Mouse (Mus musculus): ENCODE measurements around the gene Gm12169. TPM values are rescaled to one million over a fixed set of nuclear protein-coding genes. Genes with fewer than 3 reads are reported as not detected.
"Not testable (repeated sequence)": the region's sequence is repeated elsewhere in the genome, so short reads cannot be mapped to it uniquely, and the experiment has no call there.

Gene Gm12169
- not detected in 2 replicates for polyA plus RNA-seq (2015; fragmentation: Nextera tagmentation; extraction: Ambion mirVana)

DNA sequence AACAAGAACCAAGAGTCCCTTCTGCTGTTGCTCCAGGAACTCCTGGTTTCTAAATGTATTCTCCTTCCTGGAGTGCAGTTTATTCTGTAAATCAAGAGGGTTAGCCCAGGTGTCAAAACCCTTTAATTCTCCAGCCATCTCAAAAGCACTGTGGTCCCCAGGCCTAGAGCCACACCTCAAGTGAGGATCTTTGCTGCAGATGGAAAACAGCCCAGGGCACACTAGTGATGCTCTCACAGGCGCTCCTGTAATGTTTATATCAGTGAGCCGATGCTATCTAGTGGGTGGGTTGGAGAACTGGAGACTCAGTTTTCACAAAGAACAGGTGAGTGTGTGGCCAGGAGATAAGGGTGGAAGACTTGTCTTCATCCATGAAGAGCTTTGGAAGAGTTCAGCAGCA is at the start of gene Gm12169:
Gene Gm12169 (plus strand): TSS at position 301 of the 400 bp plus-strand sequence.
- no peaks in the 10 kb centered on the region for H3K27me3 ChIP-seq (ENCODE audit: control insufficient read depth, insufficient read depth, low read depth, low read length)
- H3K9me3 ChIP-seq (replicated peaks; ENCODE audit: control insufficient read depth, low read length, poor library complexity, severe bottlenecking), result no peaks in the 10 kb centered on the region
- no peak within 1 kb of the TSS for H3K4me2 ChIP-seq (ENCODE audit: low read length)
- 97% methylated on average over 2 of the region's 2 CpGs for WGBS
- no peaks in the 10 kb centered on the region for H3K36me3 ChIP-seq (ENCODE audit: control insufficient read depth, insufficient read depth, low read length)
- H3K9ac ChIP-seq (ENCODE audit: low read depth, low read length), result no peak within 1 kb of the TSS
- H3K27ac ChIP-seq (ENCODE audit: low read length), result no peak within 1 kb of the TSS
- H3K4me3 ChIP-seq (ENCODE audit: low read depth, low read length), result no peak within 1 kb of the TSS
- H3K4me1 ChIP-seq (ENCODE audit: control insufficient read depth, insufficient read depth, low read length), result no peaks in the 10 kb centered on the region
- no peak for ATAC-seq

DNA sequence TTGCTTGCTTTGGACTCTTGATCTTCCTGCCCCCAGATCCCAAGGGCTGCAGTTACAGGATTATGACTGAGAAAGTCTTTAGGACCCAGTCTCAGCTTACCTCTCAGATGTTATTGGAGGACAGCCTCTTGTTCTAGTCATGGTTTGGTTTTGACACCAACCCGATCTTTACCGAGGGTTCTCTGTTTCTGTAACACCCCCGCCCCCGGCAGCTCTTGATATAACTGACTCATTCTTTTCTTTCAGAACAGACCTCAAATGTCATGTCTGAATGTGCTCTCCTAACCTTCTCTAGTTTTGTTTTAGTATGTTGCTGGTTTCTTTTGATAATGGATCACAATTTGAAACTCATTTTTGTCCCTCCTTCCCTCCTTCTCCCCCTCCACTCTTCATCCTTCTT is 49.8 kb upstream of the Gm12169 start:
- ATAC-seq, result no peak
- Histone ChIP-seq H3K27ac (ENCODE audit: low read length) (no peak overlapping the region), H3K27me3 (ENCODE audit: control insufficient read depth, insufficient read depth, low read depth, low read length) (no peaks in the 10 kb centered on the region), H3K36me3 (ENCODE audit: control insufficient read depth, insufficient read depth, low read length) (no peaks in the 10 kb centered on the region), H3K4me1 (ENCODE audit: control insufficient read depth, insufficient read depth, low read length) (no peaks in the 10 kb centered on the region), H3K4me2 (ENCODE audit: low read length) (no peak overlapping the region), H3K4me3 (ENCODE audit: low read depth, low read length) (no peak overlapping the region), H3K9ac (ENCODE audit: low read depth, low read length) (no peak overlapping the region), H3K9me3 (replicated peaks; ENCODE audit: control insufficient read depth, low read length, poor library complexity, severe bottlenecking) (no peaks in the 10 kb centered on the region; the same call in 1 of the 2 replicates)
- WGBS, result 96% methylated on average over 4 of the region's 4 CpGs

DNA sequence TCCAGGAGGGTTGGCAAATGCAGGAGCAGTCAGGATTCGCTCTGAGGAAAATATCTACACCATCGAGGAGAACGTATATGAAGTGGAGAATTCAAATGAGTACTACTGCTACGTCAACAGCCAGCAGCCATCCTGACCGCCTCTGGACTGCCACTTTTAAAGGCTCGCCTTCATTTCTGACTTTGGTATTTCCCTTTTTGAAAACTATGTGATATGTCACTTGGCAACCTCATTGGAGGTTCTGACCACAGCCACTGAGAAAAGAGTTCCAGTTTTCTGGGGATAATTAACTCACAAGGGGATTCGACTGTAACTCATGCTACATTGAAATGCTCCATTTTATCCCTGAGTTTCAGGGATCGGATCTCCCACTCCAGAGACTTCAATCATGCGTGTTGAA is 44.7 kb upstream of the Gm12169 start:
- Histone ChIP-seq H3K9me3 (replicated peaks; ENCODE audit: control insufficient read depth, low read length, poor library complexity, severe bottlenecking) (no peaks in the 10 kb centered on the region; the same call in 1 of the 2 replicates), H3K27ac (ENCODE audit: low read length) (no peak overlapping the region), H3K27me3 (ENCODE audit: control insufficient read depth, insufficient read depth, low read depth, low read length) (no peaks in the 10 kb centered on the region), H3K4me1 (ENCODE audit: control insufficient read depth, insufficient read depth, low read length) (no peaks in the 10 kb centered on the region), H3K4me2 (ENCODE audit: low read length) (no peak overlapping the region), H3K4me3 (ENCODE audit: low read depth, low read length) (no peak overlapping the region), H3K36me3 (ENCODE audit: control insufficient read depth, insufficient read depth, low read length) (no peaks in the 10 kb centered on the region), H3K9ac (ENCODE audit: low read depth, low read length) (no peak overlapping the region)
- ATAC-seq, result no peak
- WGBS, result 83% methylated on average over 9 of the region's 9 CpGs

DNA sequence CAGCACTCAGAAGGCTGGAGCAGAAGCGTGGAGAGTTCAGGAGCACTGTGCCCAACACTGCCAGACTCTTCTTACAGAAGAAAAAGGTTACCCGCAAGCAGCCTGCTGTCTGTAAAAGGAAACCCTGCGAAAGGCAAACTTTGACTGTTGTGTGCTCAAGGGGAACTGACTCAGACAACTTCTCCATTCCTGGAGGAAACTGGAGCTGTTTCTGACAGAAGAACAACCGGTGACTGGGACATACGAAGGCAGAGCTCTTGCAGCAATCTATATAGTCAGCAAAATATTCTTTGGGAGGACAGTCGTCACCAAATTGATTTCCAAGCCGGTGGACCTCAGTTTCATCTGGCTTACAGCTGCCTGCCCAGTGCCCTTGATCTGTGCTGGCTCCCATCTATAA is 43.5 kb upstream of the Gm12169 start:
- no peak for ATAC-seq
- no peak overlapping the region for H3K4me3 ChIP-seq (ENCODE audit: low read depth, low read length)
- H3K9ac ChIP-seq (ENCODE audit: low read depth, low read length), result no peak overlapping the region
- no peak overlapping the region for H3K4me2 ChIP-seq (ENCODE audit: low read length)
- no peaks in the 10 kb centered on the region for H3K4me1 ChIP-seq (ENCODE audit: control insufficient read depth, insufficient read depth, low read length)
- 85% methylated on average over 7 of the region's 7 CpGs for WGBS
- no peaks in the 10 kb centered on the region for H3K27me3 ChIP-seq (ENCODE audit: control insufficient read depth, insufficient read depth, low read depth, low read length)
- no peaks in the 10 kb centered on the region for H3K9me3 ChIP-seq (replicated peaks; ENCODE audit: control insufficient read depth, low read length, poor library complexity, severe bottlenecking)
- no peak overlapping the region for H3K27ac ChIP-seq (ENCODE audit: low read length)
- no peaks in the 10 kb centered on the region for H3K36me3 ChIP-seq (ENCODE audit: control insufficient read depth, insufficient read depth, low read length)

DNA sequence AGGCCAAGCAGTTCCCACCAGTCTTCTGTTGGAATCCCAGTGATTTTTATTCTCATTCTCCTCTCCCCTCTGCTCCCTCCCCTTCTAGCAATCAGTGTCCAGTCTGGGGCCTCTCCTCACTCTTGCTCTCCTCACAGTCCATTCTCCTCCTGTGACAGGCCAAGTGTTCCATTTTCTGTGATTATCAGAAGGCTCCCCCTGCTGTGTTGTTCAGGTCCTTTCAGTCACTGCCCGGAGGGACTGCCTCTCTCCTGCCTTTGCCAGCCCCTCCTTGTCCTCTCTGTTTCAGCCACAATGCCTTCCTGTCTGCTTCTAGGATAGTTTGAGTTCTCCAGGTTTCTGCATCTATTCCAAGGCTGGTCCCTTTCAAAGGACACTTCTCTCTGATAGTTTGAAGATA is 35.8 kb upstream of the Gm12169 start:
- H3K27me3 ChIP-seq (ENCODE audit: control insufficient read depth, insufficient read depth, low read depth, low read length), result no peaks in the 10 kb centered on the region
- H3K9ac ChIP-seq (ENCODE audit: low read depth, low read length), result no peak overlapping the region
- no peak for ATAC-seq
- H3K36me3 ChIP-seq (ENCODE audit: control insufficient read depth, insufficient read depth, low read length), result no peaks in the 10 kb centered on the region
- H3K27ac ChIP-seq (ENCODE audit: low read length), result no peak overlapping the region
- no peak overlapping the region for H3K4me3 ChIP-seq (ENCODE audit: low read depth, low read length)
- H3K4me1 ChIP-seq (ENCODE audit: control insufficient read depth, insufficient read depth, low read length), result no peaks in the 10 kb centered on the region
- 5% methylated on average over 1 of the region's 1 CpGs for WGBS
- no peaks in the 10 kb centered on the region for H3K9me3 ChIP-seq (replicated peaks; ENCODE audit: control insufficient read depth, low read length, poor library complexity, severe bottlenecking)
- H3K4me2 ChIP-seq (ENCODE audit: low read length), result no peak overlapping the region

DNA sequence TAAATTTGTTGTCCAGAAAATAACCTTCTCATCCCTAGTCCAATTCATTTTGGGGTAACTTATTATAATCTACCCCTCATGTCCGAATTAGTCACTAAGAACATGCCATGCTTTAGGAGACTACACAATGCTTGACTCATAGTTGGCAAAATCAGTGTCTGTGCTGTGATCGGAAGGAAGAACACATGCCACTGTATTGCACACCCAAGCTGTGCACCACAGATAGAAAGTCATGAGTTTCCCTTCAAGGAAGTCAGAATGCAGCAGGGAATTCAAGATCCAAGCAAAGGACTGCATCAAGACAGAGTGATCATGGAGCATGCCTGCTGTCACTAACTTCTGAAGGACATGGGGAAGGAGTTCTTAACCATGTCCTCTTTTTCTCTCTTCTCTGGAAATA is 35.4 kb upstream of the Gm12169 start:
- 87% methylated on average over 2 of the region's 2 CpGs for WGBS
- Histone ChIP-seq H3K4me3 (ENCODE audit: low read depth, low read length) (no peak overlapping the region), H3K27ac (ENCODE audit: low read length) (no peak overlapping the region), H3K4me2 (ENCODE audit: low read length) (no peak overlapping the region), H3K27me3 (ENCODE audit: control insufficient read depth, insufficient read depth, low read depth, low read length) (no peaks in the 10 kb centered on the region), H3K4me1 (ENCODE audit: control insufficient read depth, insufficient read depth, low read length) (no peaks in the 10 kb centered on the region), H3K9me3 (replicated peaks; ENCODE audit: control insufficient read depth, low read length, poor library complexity, severe bottlenecking) (no peaks in the 10 kb centered on the region), H3K36me3 (ENCODE audit: control insufficient read depth, insufficient read depth, low read length) (no peaks in the 10 kb centered on the region), H3K9ac (ENCODE audit: low read depth, low read length) (no peak overlapping the region)
- ATAC-seq, result no peak

DNA sequence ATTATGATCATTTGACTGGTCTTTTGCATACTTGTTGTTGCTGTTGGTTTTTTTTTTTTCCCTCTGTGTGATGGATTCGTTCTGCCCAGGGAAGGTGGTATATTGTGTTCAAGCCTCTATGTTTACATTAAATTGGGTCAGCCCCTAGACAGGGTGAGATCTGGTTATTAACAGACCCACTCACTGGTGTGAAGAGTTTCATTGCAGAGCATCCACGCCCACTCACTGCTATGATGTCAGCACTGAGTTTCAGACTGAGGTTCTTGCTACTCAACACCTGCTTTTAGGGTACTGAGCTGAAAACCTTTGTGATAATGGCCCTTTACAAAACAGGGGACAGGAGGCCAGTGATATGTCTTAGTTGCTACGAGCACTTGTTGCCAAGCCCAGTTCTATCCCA is 16.9 kb upstream of the Gm12169 start:
- H3K36me3 ChIP-seq (ENCODE audit: control insufficient read depth, insufficient read depth, low read length), result no peaks in the 10 kb centered on the region
- H3K4me2 ChIP-seq (ENCODE audit: low read length), result no peak overlapping the region
- ATAC-seq, result no peak
- H3K4me3 ChIP-seq (ENCODE audit: low read depth, low read length), result no peak overlapping the region
- no peaks in the 10 kb centered on the region for H3K9me3 ChIP-seq (replicated peaks; ENCODE audit: control insufficient read depth, low read length, poor library complexity, severe bottlenecking)
- WGBS, result 78% methylated on average over 3 of the region's 3 CpGs
- no peaks in the 10 kb centered on the region for H3K4me1 ChIP-seq (ENCODE audit: control insufficient read depth, insufficient read depth, low read length)
- H3K9ac ChIP-seq (ENCODE audit: low read depth, low read length), result no peak overlapping the region
- no peak overlapping the region for H3K27ac ChIP-seq (ENCODE audit: low read length)
- H3K27me3 ChIP-seq (ENCODE audit: control insufficient read depth, insufficient read depth, low read depth, low read length), result no peaks in the 10 kb centered on the region

DNA sequence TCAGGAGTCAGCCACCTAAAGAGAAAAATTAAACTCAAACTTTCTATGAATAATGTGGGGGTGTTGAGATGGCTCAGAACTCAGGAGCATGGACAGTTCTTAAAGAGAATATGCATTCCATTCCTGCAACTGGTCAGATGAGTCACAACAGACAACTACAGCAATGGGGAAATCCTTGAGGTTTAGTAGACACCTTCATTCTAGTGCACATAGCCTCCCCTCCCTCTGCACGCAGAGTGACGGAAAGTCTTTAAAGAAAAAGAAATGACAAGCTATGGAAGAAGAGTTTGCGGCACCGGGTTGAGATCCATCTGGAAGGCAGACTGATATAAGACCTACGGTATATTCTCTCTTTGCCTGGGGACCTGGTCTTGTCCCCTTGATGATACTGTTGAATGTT is 14.1 kb upstream of the Gm12169 start:
- Histone ChIP-seq H3K9ac (ENCODE audit: low read depth, low read length) (no peak overlapping the region), H3K4me2 (ENCODE audit: low read length) (no peak overlapping the region), H3K4me1 (ENCODE audit: control insufficient read depth, insufficient read depth, low read length) (no peaks in the 10 kb centered on the region), H3K27me3 (ENCODE audit: control insufficient read depth, insufficient read depth, low read depth, low read length) (no peaks in the 10 kb centered on the region), H3K9me3 (replicated peaks; ENCODE audit: control insufficient read depth, low read length, poor library complexity, severe bottlenecking) (no peaks in the 10 kb centered on the region), H3K36me3 (ENCODE audit: control insufficient read depth, insufficient read depth, low read length) (no peaks in the 10 kb centered on the region), H3K27ac (ENCODE audit: low read length) (no peak overlapping the region), H3K4me3 (ENCODE audit: low read depth, low read length) (no peak overlapping the region)
- no peak for ATAC-seq
- WGBS, result 92% methylated on average over 5 of the region's 5 CpGs

DNA sequence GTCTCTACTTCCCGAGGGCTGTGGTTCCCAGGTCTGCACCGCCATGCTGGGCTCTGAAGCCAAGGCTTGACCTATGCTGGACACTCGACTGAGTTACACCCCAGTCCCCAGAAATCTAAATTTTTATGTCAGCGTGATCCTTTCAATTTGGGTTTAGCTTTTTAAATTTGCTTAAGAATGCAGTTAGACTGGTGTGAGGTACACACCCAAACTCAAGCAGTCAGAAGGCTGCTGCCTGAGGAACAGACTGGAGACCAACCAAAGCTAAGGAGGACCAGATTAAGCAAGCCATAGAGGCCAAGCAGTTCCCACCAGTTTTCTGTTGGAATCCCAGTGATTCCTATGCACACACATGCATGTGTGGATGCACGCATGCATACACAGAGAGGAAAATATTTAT is 2.7 kb upstream of the Gm12169 start:
- not testable (repeated sequence) for ATAC-seq; H3K27ac ChIP-seq (ENCODE audit: low read length); H3K9me3 ChIP-seq (replicated peaks; ENCODE audit: control insufficient read depth, low read length, poor library complexity, severe bottlenecking); H3K4me3 ChIP-seq (ENCODE audit: low read depth, low read length); H3K4me2 ChIP-seq (ENCODE audit: low read length); H3K4me1 ChIP-seq (ENCODE audit: control insufficient read depth, insufficient read depth, low read length); H3K27me3 ChIP-seq (ENCODE audit: control insufficient read depth, insufficient read depth, low read depth, low read length); H3K36me3 ChIP-seq (ENCODE audit: control insufficient read depth, insufficient read depth, low read length); H3K9ac ChIP-seq (ENCODE audit: low read depth, low read length)
- 87% methylated on average over 5 of the region's 5 CpGs for WGBS

DNA sequence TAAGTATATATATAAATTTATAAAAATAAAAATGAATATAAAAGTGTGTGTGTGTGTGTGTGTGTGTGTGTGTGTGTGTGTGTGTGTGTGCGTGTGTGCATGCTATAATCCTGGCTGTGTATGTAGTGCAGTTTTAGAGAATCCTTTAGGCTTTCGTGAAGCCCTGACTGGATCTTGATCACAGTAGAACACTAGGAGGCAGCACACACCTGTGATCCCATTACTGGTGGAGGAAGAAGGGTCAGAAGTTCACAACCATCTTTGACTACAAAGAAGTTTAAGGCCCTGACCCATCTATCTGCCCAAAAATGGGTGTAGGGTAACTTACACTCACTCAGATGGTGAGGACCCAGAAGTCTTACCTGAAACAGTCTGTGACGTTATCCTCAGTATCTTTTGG is 1.3 kb upstream of the Gm12169 start:
- H3K9ac ChIP-seq (ENCODE audit: low read depth, low read length), result no peak overlapping the region
- no peak overlapping the region for H3K27ac ChIP-seq (ENCODE audit: low read length)
- no peaks in the 10 kb centered on the region for H3K4me1 ChIP-seq (ENCODE audit: control insufficient read depth, insufficient read depth, low read length)
- no peak for ATAC-seq
- no peaks in the 10 kb centered on the region for H3K9me3 ChIP-seq (replicated peaks; ENCODE audit: control insufficient read depth, low read length, poor library complexity, severe bottlenecking)
- 84% methylated on average over 3 of the region's 3 CpGs for WGBS
- H3K4me3 ChIP-seq (ENCODE audit: low read depth, low read length), result no peak overlapping the region
- no peaks in the 10 kb centered on the region for H3K36me3 ChIP-seq (ENCODE audit: control insufficient read depth, insufficient read depth, low read length)
- no peak overlapping the region for H3K4me2 ChIP-seq (ENCODE audit: low read length)
- no peaks in the 10 kb centered on the region for H3K27me3 ChIP-seq (ENCODE audit: control insufficient read depth, insufficient read depth, low read depth, low read length)
